Mouse (Mus musculus): ENCODE results near the gene Krtap16-3. TPM values are rescaled to one million over a fixed set of nuclear protein-coding genes. Genes with fewer than 3 reads are reported as not detected.

Gene Krtap16-3
- not detected for total RNA-seq (2021)

GRCm38 (mm10) chr16:88962773-88963172 is at the start of gene Krtap16-3:
Krtap16-3 (minus strand) TSS chr16:88962873.
- DNase-seq (ENCODE audit: extremely low spot score in 1 of 2, low spot score in 2 of 2): no peak
- intact Hi-C loops (cut with DNase I): no loop called here

GRCm38 (mm10) chr16:89010659-89011058 is 48.0 kb upstream of the Krtap16-3 start, which contains the start of gene Krtap22-2:
Krtap22-2 (minus strand) TSS chr16:89010759.
- no peak for DNase-seq (ENCODE audit: extremely low spot score in 1 of 2, low spot score in 2 of 2)
- intact Hi-C loops (cut with DNase I): no loop called here

GRCm38 (mm10) chr16:88941106-88941505 is 21.6 kb downstream of the Krtap16-3 start:
- no peak for DNase-seq (ENCODE audit: extremely low spot score in 1 of 2, low spot score in 2 of 2)
- intact Hi-C loops (cut with DNase I): no loop called here

- intact Hi-C loops (cut with DNase I): no loop called here
- DNase-seq (ENCODE audit: extremely low spot score in 1 of 2, low spot score in 2 of 2): no peak
Measured at GRCm38 (mm10) chr16:88938252-88938651, 24.4 kb downstream of the Krtap16-3 start.

GRCm38 (mm10) chr16:88932165-88932564 is 30.5 kb downstream of the Krtap16-3 start, which contains the start of gene Krtap19-9b:
Krtap19-9b (minus strand) TSS chr16:88932265.
- intact Hi-C loops (cut with DNase I): no loop called here
- DNase-seq (ENCODE audit: extremely low spot score in 1 of 2, low spot score in 2 of 2): no peak

Other genes with a start within 250 kb of the Krtap16-3 start
- gene Krtap13-1, start 234.0 kb downstream of the Krtap16-3 start, total RNA-seq (2021): not detected
- not detected for gene Krtap13, start 211.2 kb downstream of the Krtap16-3 start, total RNA-seq (2021)
- not detected for gene 2310034C09Rik, start 204.0 kb downstream of the Krtap16-3 start, total RNA-seq (2021)
- not detected for gene 2310057N15Rik, start 188.7 kb downstream of the Krtap16-3 start, total RNA-seq (2021)
- not detected for gene Gm5965, start 185.0 kb downstream of the Krtap16-3 start, total RNA-seq (2021)
- gene Gm20741, start 150.7 kb downstream of the Krtap16-3 start, total RNA-seq (2021): not detected
- gene Krtap15, start 142.7 kb downstream of the Krtap16-3 start, total RNA-seq (2021): not detected
- not detected for gene Krtap14, start 136.7 kb downstream of the Krtap16-3 start, total RNA-seq (2021)
- not detected for gene Krtap19-1, start 93.5 kb downstream of the Krtap16-3 start, total RNA-seq (2021)
- gene Krtap19-2, start 88.6 kb downstream of the Krtap16-3 start, total RNA-seq (2021): not detected
- gene Krtap19-3, start 84.8 kb downstream of the Krtap16-3 start, total RNA-seq (2021): not detected
- gene Krtap19-4, start 77.8 kb downstream of the Krtap16-3 start, total RNA-seq (2021): not detected
- not detected for gene Krtap19-5, start 66.4 kb downstream of the Krtap16-3 start, total RNA-seq (2021)
- not detected for gene Krtap19-9b, start 30.6 kb downstream of the Krtap16-3 start, total RNA-seq (2021)
- not detected for gene Krtap22-2, start 47.9 kb upstream of the Krtap16-3 start, total RNA-seq (2021)
- gene Gm10229, start 52.4 kb upstream of the Krtap16-3 start, total RNA-seq (2021): not detected
- gene Krtap6-1, start 68.8 kb upstream of the Krtap16-3 start, total RNA-seq (2021): not detected
- not detected for gene Gm10228, start 78.6 kb upstream of the Krtap16-3 start, total RNA-seq (2021)
- gene Krtap6-5, start 85.0 kb upstream of the Krtap16-3 start, total RNA-seq (2021): not detected
- gene 1110025L11Rik, start 101.1 kb upstream of the Krtap16-3 start, total RNA-seq (2021): not detected
- gene Krtap6-3, start 121.1 kb upstream of the Krtap16-3 start, total RNA-seq (2021): not detected
- not detected for gene Gm6358, start 178.0 kb upstream of the Krtap16-3 start, total RNA-seq (2021)
- gene Gm10061, start 188.2 kb upstream of the Krtap16-3 start, total RNA-seq (2021): not detected
- gene Gm9789, start 195.1 kb upstream of the Krtap16-3 start, total RNA-seq (2021): not detected
- not detected for gene Gm7735, start 206.6 kb upstream of the Krtap16-3 start, total RNA-seq (2021)
- not detected for gene 1110057P08Rik, start 211.9 kb upstream of the Krtap16-3 start, total RNA-seq (2021)
- gene Krtap20-2, start 243.0 kb upstream of the Krtap16-3 start, total RNA-seq (2021): not detected